ENCODE assay signal across 8 mouse cellular contexts in the genomic region with DNA sequence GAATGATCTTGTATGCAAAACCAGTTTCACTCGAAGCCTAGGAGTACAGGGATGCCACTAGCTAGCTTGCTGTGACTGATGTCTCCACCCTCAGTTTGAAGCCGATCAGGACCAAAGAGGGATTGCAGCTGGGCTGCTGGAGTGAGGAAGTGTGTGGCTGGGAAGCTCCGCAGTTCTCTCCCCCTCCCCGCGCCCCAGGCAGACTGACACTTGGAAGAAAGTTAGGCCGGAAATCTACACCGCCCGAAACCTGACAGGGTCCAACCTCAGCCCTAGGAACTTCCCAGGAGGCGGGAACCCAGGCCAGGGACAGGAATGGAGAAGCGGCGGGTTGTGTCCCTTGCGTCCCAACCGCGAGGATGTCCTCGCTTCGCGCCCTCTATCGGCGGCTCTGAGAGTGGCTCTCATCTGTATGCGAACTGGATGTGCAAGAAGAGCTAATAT. TPM values are rescaled to one million over a fixed set of nuclear protein-coding genes. Genes with fewer than 3 reads are reported as not detected.
DNase-seq lines count a peak whose midpoint lies in the region; ATAC-seq and TF ChIP-seq lines count a peak whose summit lies in the region.

No protein-coding gene starts in this region.

- POLR2A ChIA-PET in Patski (lab: Charles Lee): interaction anchor here (0.6 to 0.9 kb wide), 3 partner anchors 10 to 129 kb away, joined by 3 read pairs; no protein-coding TSS in a partner anchor

- H3K4me2 ChIP-seq in hindbrain, embryonic 15.5 days: peak overlapping the region; percentile 78

- H3K27ac ChIP-seq in gastrocnemius, adult 2 months: peak overlapping the region; percentile 43; the same call in 1 of the 2 replicates
- no peak overlapping the region for H3K27ac ChIP-seq in hindbrain, embryonic 15.5 days (replicated peaks)

- H3K4me1 ChIP-seq in hindbrain, embryonic 15.5 days (replicated peaks): peaks cover 10% of the 10 kb centered on the region

- intact Hi-C loops in gastrocnemius, adult 2 months (cut with DNase I): no loop called here

- no peak for DNase-seq in Patski (ENCODE audit: low read depth, low spot score)
- peak; percentile 59 to 69 for DNase-seq in cerebellum, postnatal 36 days
- DNase-seq in gastrocnemius, adult 2 months: peak; percentile 84
- DNase-seq in layer of hippocampus, postnatal 36 days: peak; percentile 42 to 44
- peak; percentile 86 for DNase-seq in lung, postnatal 14 days
- peak; percentile 77 for DNase-seq in ovary, postnatal 36 days (ENCODE audit: low spot score)
- peak; percentile 40 to 78 for DNase-seq in thymus, postnatal 10 days (ENCODE audit: low spot score in 2 of 2)

- H3K4me3 ChIP-seq in gastrocnemius, adult 2 months: peak overlapping the region; percentile 62
- H3K4me3 ChIP-seq in hindbrain, embryonic 15.5 days: peak overlapping the region; percentile 37

- H3K9me3 ChIP-seq in hindbrain, embryonic 15.5 days: no peaks in the 10 kb centered on the region

- TF ChIP-seq CTCF in Patski (IDR thresholded peaks at IDR 0.05): peak; percentile 46
- peak; percentile 76 for TF ChIP-seq CTCF in gastrocnemius, adult 2 months (IDR thresholded peaks at IDR 0.05)

- in situ Hi-C loops in Patski (cut with MboI; ENCODE audit: low pct_unique_long_range_greater_than_20kb): no loop called here

- H3K9ac ChIP-seq in hindbrain, embryonic 15.5 days: peak overlapping the region; percentile 20

- H3K36me3 ChIP-seq in hindbrain, embryonic 15.5 days: no peaks in the 10 kb centered on the region

- no peaks in the 10 kb centered on the region for H3K27me3 ChIP-seq in Patski
- H3K27me3 ChIP-seq in hindbrain, embryonic 15.5 days: 0 out of 2 replicates have a peak, but pooled peaks cover 3% of the 10 kb centered on the region

- no peak for ATAC-seq in Patski
- ATAC-seq in hindbrain, embryonic 15.5 days (ENCODE audit: low FRiP score, low read depth): peak; percentile 82

- 3% methylated on average over 20 of the region's 20 CpGs for WGBS in hindbrain, embryonic 15.5 days

- CTCF ChIA-PET in Patski (lab: Charles Lee): interaction anchor here (1.2 kb wide), 1 partner anchor 8 kb away, joined by 3 read pairs; no protein-coding TSS in a partner anchor

RNA-seq across cellular contexts. Expression of gene Il12b, which starts 1.1 kb away (rescaled TPM):
- polyA plus RNA-seq in Patski (2021): not detected
- not detected for total RNA-seq in gastrocnemius, adult 2 months (2021)
- polyA plus RNA-seq in hindbrain, embryonic 15.5 days (2015; fragmentation: Nextera tagmentation; extraction: Ambion mirVana): not detected in 2 replicates
- not detected for total RNA-seq in layer of hippocampus, postnatal 36 days (2021)
